Mouse (Mus musculus) olfactory bulb, adult 2 months (tissue): ENCODE measurements around the gene Rims4. TPM values are rescaled to one million over a fixed set of nuclear protein-coding genes. Genes with fewer than 3 reads are reported as not detected.

Source experiments
- H3K27ac ChIP-seq: fragments of 200-500 bp; 2 replicates; pipeline ENCODE4 v1.5.1; 2012; ENCODE audit warnings: low read depth, low read length; ENCODE audit not compliant: insufficient read depth
- H3K4me1 ChIP-seq: fragments of 200-500 bp; 2 replicates; pipeline ENCODE4 v1.6.1; 2012; ENCODE audit warnings: low read length; ENCODE audit not compliant: control insufficient read depth, insufficient read depth
- H3K4me3 ChIP-seq: fragments of 200-500 bp; 2 replicates; pipeline ENCODE4 v1.5.1; 2012; ENCODE audit warnings: mild to moderate bottlenecking, low read depth, low read length, moderate library complexity; ENCODE audit not compliant: insufficient read depth
- CTCF ChIP-seq: fragments of 200-500 bp; IDR thresholded peaks from 2 replicates; pipeline ENCODE4 v1.5.1; 2012; ENCODE audit warnings: low read depth, mild to moderate bottlenecking, low read length, moderate library complexity; ENCODE audit not compliant: insufficient read depth
- POLR2A ChIP-seq: fragments of 200-500 bp; IDR thresholded peaks from 2 replicates; pipeline ENCODE4 v1.6.1; 2012; ENCODE audit warnings: mild to moderate bottlenecking, low read depth, low read length, moderate library complexity; ENCODE audit not compliant: insufficient read depth
- WGBS: fragments of 180-500 bp; shearing (Covaris S2); methylation state at CpG from one replicate; pipeline ENCODE4 v1.1.7; 2018; 5-methylcytosine and 5-hydroxymethylcytosine counted together
- polyA plus RNA-seq: library from polyadenylated mRNA; stranded (reverse); fragments of >200 nt; gene quantifications from 2 replicates; pipeline ENCODE4 v1.2.4, GENCODE M21; 2012; ENCODE audit warnings: low replicate concordance; ENCODE audit not compliant: missing spikeins, insufficient read depth, insufficient read length

Gene Rims4
- polyA plus RNA-seq, 1 experiment = not detected

DNA sequence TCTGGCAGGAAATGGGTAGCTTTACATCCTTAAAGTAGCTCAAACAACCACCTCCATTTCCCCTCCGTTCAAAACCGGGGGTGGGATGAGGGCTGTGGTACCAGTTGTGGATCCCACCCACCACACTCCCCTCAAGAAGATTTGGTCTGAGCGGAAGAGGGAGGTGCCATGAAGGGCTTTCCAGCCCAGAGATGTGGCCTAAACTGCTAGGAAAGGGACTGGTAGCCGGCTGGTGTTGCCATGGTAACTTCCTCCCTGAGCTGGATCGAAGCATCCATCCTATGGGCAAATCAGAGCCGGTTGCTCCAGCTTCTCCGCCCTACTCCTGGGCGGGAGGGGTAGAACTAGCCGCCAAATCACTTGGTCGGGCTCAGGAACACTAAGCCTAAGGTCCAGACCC lies 4.4 kb downstream of the Rims4 start:
- Histone ChIP-seq H3K27ac (peak overlapping the region; percentile 58), H3K4me3 (peak overlapping the region; percentile 12), H3K4me1 (peaks cover 63% of the 10 kb centered on the region)
- TF ChIP-seq POLR2A (0 out of 2 replicates have a peak, but pooled peaks have one; percentile 19), CTCF (0 out of 2 replicates have a peak, but pooled peaks have one; percentile 26)
- WGBS = 2% methylated on average over 10 of the region's 10 CpGs

- TF ChIP-seq CTCF = no peak
- no peak for TF ChIP-seq POLR2A
- 34% methylated on average over 7 of the region's 7 CpGs for WGBS
- H3K4me1 ChIP-seq = peaks cover 61% of the 10 kb centered on the region
- H3K27ac ChIP-seq = peak overlapping the region; percentile 58
- H3K4me3 ChIP-seq = peak overlapping the region; percentile 12
These were observed 4.8 kb downstream of the Rims4 start for GRCm38 (mm10) chr2:163913704-163914103.

DNA sequence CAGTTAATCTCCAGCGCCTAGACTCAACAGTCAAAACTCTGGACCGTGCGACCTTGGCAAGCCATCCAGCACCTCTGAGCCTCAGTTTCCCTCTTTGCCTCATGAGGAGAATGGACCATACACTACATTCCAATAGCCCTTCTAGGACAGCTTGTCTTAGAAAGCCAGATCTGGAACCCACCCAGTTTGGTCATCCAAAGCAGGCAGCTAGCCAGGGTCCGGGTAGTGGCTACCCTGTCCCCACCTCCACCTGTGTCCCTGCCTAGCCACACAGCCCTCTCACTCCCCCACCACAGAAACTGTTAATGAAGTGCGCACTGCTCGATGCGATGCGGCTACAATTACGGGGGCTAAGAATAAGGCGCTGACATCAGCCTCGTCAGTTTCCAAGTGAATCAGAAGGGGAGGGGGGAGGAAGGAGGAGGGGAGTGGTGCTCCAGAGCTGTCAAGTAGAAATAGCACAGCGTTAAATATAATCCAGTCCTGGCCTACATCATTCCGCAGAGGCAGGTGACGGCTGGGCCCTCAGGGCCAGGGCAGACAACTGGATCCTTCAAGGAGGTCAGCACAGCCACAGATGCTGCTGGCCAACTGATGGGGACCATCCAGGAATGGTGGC lies 6.5 kb downstream of the Rims4 start:
- Histone ChIP-seq H3K4me3 (no peak overlapping the region), H3K4me1 (peaks cover 56% of the 10 kb centered on the region), H3K27ac (0 out of 2 replicates have a peak overlapping the region, but pooled peaks have one; percentile 33)
- TF ChIP-seq CTCF (no peak), POLR2A (no peak)
- 42% methylated on average over 14 of the region's 14 CpGs for WGBS

DNA sequence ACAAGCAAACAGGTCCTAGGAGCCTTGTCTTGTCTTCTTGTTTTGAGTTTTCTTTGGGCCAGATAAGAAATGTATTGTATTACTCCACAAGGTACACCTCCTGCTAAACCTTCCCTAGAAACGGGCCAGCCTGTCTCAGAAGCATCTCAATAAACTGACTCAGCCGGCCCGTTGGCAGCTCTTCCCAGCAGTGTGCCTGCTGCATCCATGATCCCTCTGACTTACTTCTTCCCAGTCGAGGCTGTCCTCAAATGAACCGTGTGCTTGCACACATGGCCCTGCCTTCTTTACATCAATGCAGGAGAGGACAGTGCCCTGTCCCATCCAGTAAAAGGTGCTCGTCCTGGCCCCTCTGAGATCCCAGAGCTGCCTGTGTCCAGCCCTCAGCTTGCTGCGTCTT lies 8.9 kb downstream of the Rims4 start:
- H3K4me3 ChIP-seq = no peak overlapping the region
- no peak for TF ChIP-seq CTCF
- no peak for TF ChIP-seq POLR2A
- H3K27ac ChIP-seq = no peak overlapping the region
- 75% methylated on average over 7 of the region's 7 CpGs for WGBS
- peaks cover 45% of the 10 kb centered on the region for H3K4me1 ChIP-seq

DNA sequence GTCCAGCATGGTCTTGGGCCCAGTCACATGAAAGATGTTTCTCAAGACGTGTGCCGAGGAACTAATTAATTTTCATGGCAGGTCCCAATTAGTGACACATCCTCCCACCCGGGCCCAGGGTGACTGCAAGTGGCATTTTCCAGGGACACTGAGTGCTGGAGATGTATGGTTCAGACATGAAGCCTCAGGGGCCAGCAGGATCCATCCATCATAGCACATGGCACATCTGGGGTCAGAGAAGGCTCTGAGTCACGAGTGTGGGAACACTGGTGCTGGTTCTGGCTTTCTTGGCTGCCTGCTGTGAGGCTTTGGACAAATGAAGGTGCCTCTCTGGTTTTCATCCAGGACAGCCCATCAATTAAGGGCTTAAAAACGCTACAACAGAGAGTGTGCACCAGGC lies 11.4 kb downstream of the Rims4 start:
- H3K4me3 ChIP-seq = no peak overlapping the region
- H3K27ac ChIP-seq = no peak overlapping the region
- H3K4me1 ChIP-seq = peaks cover 30% of the 10 kb centered on the region
- TF ChIP-seq CTCF (no peak), POLR2A (no peak)
- WGBS = 78% methylated on average over 5 of the region's 5 CpGs

- Histone ChIP-seq H3K4me3 (no peak overlapping the region), H3K27ac (no peak overlapping the region), H3K4me1 (peaks cover 17% of the 10 kb centered on the region)
- WGBS = 90% methylated on average over 4 of the region's 4 CpGs
- TF ChIP-seq CTCF (no peak), POLR2A (no peak)
These were observed 14.2 kb downstream of the Rims4 start for GRCm38 (mm10) chr2:163904323-163904722.

DNA sequence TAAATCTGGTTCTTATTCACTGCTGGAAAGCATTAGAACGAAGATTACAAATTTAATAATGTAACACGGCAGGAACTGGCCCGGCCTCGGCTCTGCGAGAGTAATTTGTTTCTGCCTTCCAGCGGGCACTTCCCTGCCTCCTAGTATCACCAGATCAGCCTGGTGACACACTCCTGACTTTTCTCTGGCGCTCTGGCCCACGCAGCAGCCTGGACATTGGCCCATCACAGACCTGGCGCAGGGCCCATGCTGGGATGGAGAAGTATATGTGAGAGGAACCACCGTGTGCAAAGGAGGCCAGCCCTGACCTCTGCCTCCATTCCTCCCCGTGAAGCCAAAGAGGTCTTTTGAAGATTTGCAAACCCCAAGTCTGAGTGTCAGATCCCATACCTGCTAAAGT lies 15.0 kb downstream of the Rims4 start:
- Histone ChIP-seq H3K27ac (no peak overlapping the region), H3K4me1 (peaks cover 15% of the 10 kb centered on the region), H3K4me3 (no peak overlapping the region)
- TF ChIP-seq CTCF = no peak
- TF ChIP-seq POLR2A = no peak
- 62% methylated on average over 11 of the region's 11 CpGs for WGBS

GRCm38 (mm10) chr2:163902448-163902847 lies 16.0 kb downstream of the Rims4 start:
- Histone ChIP-seq H3K27ac (no peak overlapping the region), H3K4me3 (no peak overlapping the region), H3K4me1 (peaks cover 15% of the 10 kb centered on the region)
- 93% methylated on average over 4 of the region's 4 CpGs for whole genome bisulfite sequencing
- TF ChIP-seq POLR2A (no peak), CTCF (no peak)

DNA sequence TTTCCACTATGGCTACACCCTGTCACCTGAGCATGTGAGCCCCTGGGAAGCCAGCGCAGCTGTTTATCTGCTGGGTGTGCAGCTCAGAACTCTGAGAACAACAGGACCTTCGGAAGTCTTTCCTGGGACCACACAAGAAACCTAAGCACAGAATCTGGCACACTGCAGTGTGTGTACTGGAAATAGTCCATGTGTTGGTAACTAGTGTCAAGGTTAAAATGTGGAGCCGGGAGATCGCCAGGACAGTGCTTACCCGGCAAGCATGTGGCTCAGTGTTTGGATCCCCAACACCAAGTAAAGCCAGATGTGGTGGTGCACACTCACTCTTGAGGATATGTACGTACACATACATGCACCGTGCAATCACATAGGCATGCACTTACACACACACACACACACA lies 17.4 kb downstream of the Rims4 start:
- Histone ChIP-seq H3K27ac (no peak overlapping the region), H3K4me1 (peaks cover 12% of the 10 kb centered on the region), H3K4me3 (no peak overlapping the region)
- 85% methylated on average over 7 of the region's 7 CpGs for WGBS
- TF ChIP-seq CTCF = no peak
- TF ChIP-seq POLR2A = no peak

- TF ChIP-seq CTCF = no peak
- TF ChIP-seq POLR2A = no peak
- 60% methylated on average over 14 of the region's 14 CpGs for WGBS
- no peak overlapping the region for H3K27ac ChIP-seq
- H3K4me1 ChIP-seq = peaks cover 12% of the 10 kb centered on the region
- no peak overlapping the region for H3K4me3 ChIP-seq
These were observed 18.5 kb downstream of the Rims4 start for GRCm38 (mm10) chr2:163899910-163900411.
